Comparison of ENCODE assay signal across 19 mouse cellular contexts in genomic region chr16:7228246-7228645, GRCm38 (mm10).
A peak's percentile ranks its signal among the peaks of the same experiment; 100 is the strongest.
DNase-seq lines count a peak whose midpoint lies in the region; ATAC-seq and TF ChIP-seq lines count a peak whose summit lies in the region.
"Had no signal": no experiment of that assay in that cellular context is flagged by ENCODE, and none has a peak within 500 bp of the region (broad histone marks: within the 10 kb centered on the region; RNA-seq: fewer than 3 reads in every experiment).

No protein-coding gene starts in this region.

- H3K27ac ChIP-seq in gastrocnemius, adult 2 months, result peak overlapping the region; percentile 64
- peak overlapping the region; percentile 12; the same call in 1 of the 2 replicates for H3K27ac ChIP-seq in midbrain, postnatal 0 days (ENCODE audit: low read depth, low read length)
- no peak overlapping the region for H3K27ac ChIP-seq in midbrain, embryonic 16.5 days (ENCODE audit: low read length)
- H3K27ac ChIP-seq: forebrain, embryonic 13.5 days; heart, embryonic 10.5 days; hindbrain, embryonic 15.5 days; kidney, postnatal 0 days; liver, embryonic 12.5 days; lung, embryonic 15.5 days had no signal

- no peak for ATAC-seq in midbrain, postnatal 0 days (ENCODE audit: low FRiP score)
- ATAC-seq in midbrain, embryonic 16.5 days, result no peak
- ATAC-seq in granulocyte monocyte progenitor cell, adult 5-6 weeks (replicated peaks; ENCODE audit: poor library complexity, severe bottlenecking), result no peak
- ATAC-seq: forebrain, embryonic 13.5 days; intestine, postnatal 0 days; liver, embryonic 12.5 days had no signal

- H3K4me3 ChIP-seq in gastrocnemius, adult 2 months, result no peak overlapping the region
- no peak overlapping the region for H3K4me3 ChIP-seq in midbrain, postnatal 0 days (ENCODE audit: low read depth, low read length)
- H3K4me3 ChIP-seq in midbrain, embryonic 16.5 days (ENCODE audit: low read depth, low read length), result no peak overlapping the region
- H3K4me3 ChIP-seq: forebrain, embryonic 13.5 days; heart, embryonic 10.5 days; hindbrain, embryonic 15.5 days; liver, embryonic 12.5 days; lung, embryonic 15.5 days had no signal

- peak; percentile 67 for DNase-seq in gastrocnemius, adult 2 months
- DNase-seq in gastrocnemius, postnatal 4 days (ENCODE audit: low spot score in 2 of 2), result no peak
- peak; percentile 34 for DNase-seq in midbrain, postnatal 0 days (ENCODE audit: low spot score)
- peak; percentile 47 to 50 for DNase-seq in cerebellum, adult 18-20 months
- DNase-seq in cerebellum, postnatal 36 days, result peak; percentile 32 to 34
- DNase-seq: adrenal gland, postnatal 10 days; B cell, adult 2 months; embryo, embryonic 11 days; heart, postnatal 10 days; thymus, adult 18-20 months had no signal

- H3K36me3 ChIP-seq in midbrain, postnatal 0 days (ENCODE audit: insufficient read depth, low read length), result 0 out of 2 replicates have a peak, but pooled peaks cover 3% of the 10 kb centered on the region
- H3K36me3 ChIP-seq in midbrain, embryonic 16.5 days (ENCODE audit: control insufficient read depth, insufficient read depth, low read length), result no peaks in the 10 kb centered on the region
- H3K36me3 ChIP-seq: heart, embryonic 10.5 days; liver, embryonic 12.5 days; lung, embryonic 15.5 days had no signal

- no peaks in the 10 kb centered on the region for H3K9me3 ChIP-seq in midbrain, postnatal 0 days (ENCODE audit: low read length)
- no peaks in the 10 kb centered on the region for H3K9me3 ChIP-seq in midbrain, embryonic 16.5 days (replicated peaks; ENCODE audit: control insufficient read depth, low read length, poor library complexity, severe bottlenecking)
- H3K9me3 ChIP-seq: forebrain, embryonic 13.5 days; heart, embryonic 10.5 days; hindbrain, embryonic 15.5 days; liver, embryonic 12.5 days; lung, embryonic 15.5 days had no signal

- intact Hi-C loops in gastrocnemius, adult 2 months (cut with DNase I), result no loop called here

- H3K27me3 ChIP-seq in midbrain, postnatal 0 days (ENCODE audit: insufficient read depth, low read length), result no peaks in the 10 kb centered on the region
- H3K27me3 ChIP-seq in midbrain, embryonic 16.5 days (ENCODE audit: control insufficient read depth, insufficient read depth, low read depth, low read length), result no peaks in the 10 kb centered on the region
- H3K27me3 ChIP-seq: forebrain, embryonic 13.5 days; hindbrain, embryonic 15.5 days; liver, embryonic 12.5 days; lung, embryonic 15.5 days had no signal

- H3K9ac ChIP-seq in midbrain, postnatal 0 days (replicated peaks; ENCODE audit: low read length, poor library complexity, severe bottlenecking), result no peak overlapping the region
- H3K9ac ChIP-seq in midbrain, embryonic 16.5 days (ENCODE audit: low read depth, low read length), result no peak overlapping the region
- H3K9ac ChIP-seq: forebrain, embryonic 13.5 days; hindbrain, embryonic 15.5 days; liver, embryonic 12.5 days; lung, embryonic 15.5 days had no signal

- peaks cover 2% of the 10 kb centered on the region; the same call in 1 of the 2 replicates for H3K4me1 ChIP-seq in midbrain, postnatal 0 days (ENCODE audit: insufficient read depth, low read length)
- H3K4me1 ChIP-seq in midbrain, embryonic 16.5 days (ENCODE audit: control insufficient read depth, insufficient read depth, low read length), result no peaks in the 10 kb centered on the region
- H3K4me1 ChIP-seq: heart, embryonic 10.5 days; liver, embryonic 12.5 days; lung, embryonic 15.5 days had no signal

- 70% methylated on average over 5 of the region's 5 CpGs for WGBS in midbrain, postnatal 0 days
- WGBS in midbrain, embryonic 16.5 days, result 75% methylated on average over 5 of the region's 5 CpGs

- no peak overlapping the region for H3K4me2 ChIP-seq in midbrain, postnatal 0 days (ENCODE audit: low read depth, low read length, poor library complexity, severe bottlenecking)
- H3K4me2 ChIP-seq in midbrain, embryonic 16.5 days (ENCODE audit: low read length), result no peak overlapping the region
- H3K4me2 ChIP-seq: forebrain, embryonic 13.5 days; hindbrain, embryonic 15.5 days; liver, embryonic 12.5 days; lung, embryonic 15.5 days had no signal

- no peak for TF ChIP-seq CTCF in gastrocnemius, adult 2 months (IDR thresholded peaks at IDR 0.05)
- TF ChIP-seq CTCF in midbrain, postnatal 0 days (IDR thresholded peaks at IDR 0.05), result no peak

Comparison
In these comparisons a context has a peak if more than half of its experiments do, and no peak if none do; other contexts are left out.
1. DNase-seq: peak in gastrocnemius, adult 2 months (single experiment), midbrain, postnatal 0 days (single experiment), cerebellum, adult 18-20 months (2 of 2) and cerebellum, postnatal 36 days (2 of 2); none in gastrocnemius, postnatal 4 days (0 of 2).